Mouse (Mus musculus): ENCODE measurements around the gene Olfr354.

DNA sequence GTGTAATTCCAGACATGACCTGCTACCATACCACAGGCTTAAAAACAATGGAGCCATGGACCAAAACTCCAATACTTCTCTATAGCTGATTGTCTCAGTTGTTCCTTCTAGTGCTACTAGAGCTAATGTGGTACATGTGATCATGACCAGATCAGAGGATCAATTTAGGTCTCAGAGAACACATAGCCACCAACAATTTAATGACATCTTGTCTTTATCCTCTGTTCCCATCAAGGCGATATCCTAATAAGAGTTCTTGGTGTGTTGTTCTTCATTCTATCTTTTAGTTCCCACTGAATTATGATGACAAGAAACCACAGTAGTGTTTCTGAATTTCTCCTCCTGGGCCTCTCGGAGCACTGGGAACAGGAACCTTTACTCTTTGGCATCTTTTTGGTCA lies 31.3 kb downstream of the Olfr354 start, which contains the start of gene Olfr356:
- TF ChIP-seq POLR2A (IDR thresholded peaks at IDR 0.05; ENCODE audit: borderline replicate concordance, insufficient read depth, low read length): no peak
- no peak for TF ChIP-seq CTCF (IDR thresholded peaks at IDR 0.05; ENCODE audit: borderline replicate concordance, insufficient read depth, low read depth, low read length)
